Mouse (Mus musculus) thymus, postnatal 10 days (tissue): ENCODE data around the gene Sbf1.
A peak's percentile ranks its signal among the peaks of the same experiment; 100 is the strongest.

Source experiments
- DNase-seq, 2 experiments: peaks; one replicate each; pipeline ENCODE4 v3.0.0; 2021; ENCODE audit warnings: low spot score in 2 of 2

The Sbf1 gene

DNA sequence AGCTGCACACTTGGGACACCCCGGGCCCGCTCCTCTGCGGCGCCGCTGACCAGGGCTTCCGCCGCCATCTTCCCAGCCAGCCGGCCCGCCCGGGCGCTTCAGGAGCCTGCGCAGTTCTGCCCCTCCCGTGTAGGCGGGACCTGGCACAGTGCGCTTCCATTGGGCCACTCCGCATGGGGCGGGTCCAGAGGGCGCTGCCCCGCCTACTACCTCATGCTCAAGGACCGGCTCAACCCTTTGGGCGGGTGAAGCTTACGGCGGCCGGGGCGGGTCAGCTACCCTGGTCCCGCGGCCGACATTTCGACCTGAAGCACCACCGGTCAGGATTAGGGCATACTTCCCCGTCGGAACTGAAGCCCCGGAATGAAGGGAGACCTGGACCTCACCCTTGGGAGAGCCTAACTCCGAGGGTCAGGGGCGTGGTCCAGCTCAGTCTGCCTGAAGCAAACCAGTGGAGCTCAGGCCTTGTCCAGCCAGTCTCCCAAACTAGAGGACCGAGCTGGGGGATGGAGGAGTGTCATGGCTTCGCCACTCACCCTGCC is at the start of gene Sbf1:
Gene Sbf1, minus strand, starts transcription at position 122 of the 542 bp plus-strand sequence.
- peak; percentile 91 to 92 for DNase-seq

DNA sequence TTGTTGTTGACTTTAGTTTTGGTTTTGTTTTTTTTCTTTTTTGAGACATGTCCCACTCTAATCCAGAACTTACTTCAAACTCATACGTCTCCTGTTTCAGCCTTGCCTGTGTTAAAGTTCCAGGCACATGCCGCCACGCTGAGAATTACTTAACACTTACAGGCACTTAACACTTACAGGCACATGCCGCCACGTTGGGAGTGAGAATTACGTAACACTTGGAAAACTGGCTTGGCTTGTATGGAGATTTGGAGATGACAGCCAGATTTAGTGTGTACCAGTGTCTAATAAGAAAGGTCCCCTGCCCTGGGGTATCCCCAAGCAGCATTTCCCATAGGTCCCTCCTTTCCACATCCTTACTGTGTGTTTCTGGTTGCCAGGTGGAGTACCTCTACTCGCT is 47.9 kb upstream of the Sbf1 start:
- DNase-seq, result no peak

DNA sequence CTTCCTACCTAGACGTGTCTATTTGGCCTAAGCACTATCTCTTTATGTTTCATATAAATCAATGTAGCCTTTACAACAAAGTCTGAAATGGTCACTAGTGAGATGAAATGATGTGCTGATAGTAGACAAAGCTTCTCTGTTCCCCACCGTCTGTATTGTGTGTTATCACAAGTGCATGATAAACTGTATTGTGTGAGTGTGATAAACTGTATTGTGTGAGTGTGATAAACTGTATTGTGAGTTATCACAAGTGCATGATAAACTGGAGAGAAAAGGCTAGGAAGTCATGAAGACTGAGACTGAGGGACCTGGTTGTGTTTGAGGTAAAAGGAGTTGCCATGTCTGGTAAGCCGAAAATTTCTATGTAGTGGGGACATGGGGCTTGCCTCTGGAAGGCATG is 43.7 kb upstream of the Sbf1 start:
- no peak for DNase-seq

DNA sequence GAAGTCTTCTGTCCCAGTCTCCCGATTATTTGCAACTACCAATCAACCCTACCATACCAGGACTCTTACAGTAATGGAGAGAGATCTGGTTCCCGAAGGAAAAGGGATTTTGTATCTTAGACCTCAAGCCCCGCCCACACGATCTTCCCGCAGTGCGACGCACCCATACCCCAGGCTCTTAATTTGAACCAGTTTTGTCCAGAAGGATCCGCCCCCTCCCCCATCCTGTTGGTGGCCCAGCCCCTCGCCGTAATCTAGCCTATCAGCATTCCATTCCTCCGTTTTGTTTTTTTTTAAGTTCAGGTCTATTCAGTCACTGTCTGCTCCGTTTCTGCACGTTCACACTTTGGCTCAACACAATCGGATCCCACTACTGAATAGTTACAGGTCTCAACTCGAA is 41.3 kb upstream of the Sbf1 start:
- DNase-seq, result peak; percentile 73 to 78

DNA sequence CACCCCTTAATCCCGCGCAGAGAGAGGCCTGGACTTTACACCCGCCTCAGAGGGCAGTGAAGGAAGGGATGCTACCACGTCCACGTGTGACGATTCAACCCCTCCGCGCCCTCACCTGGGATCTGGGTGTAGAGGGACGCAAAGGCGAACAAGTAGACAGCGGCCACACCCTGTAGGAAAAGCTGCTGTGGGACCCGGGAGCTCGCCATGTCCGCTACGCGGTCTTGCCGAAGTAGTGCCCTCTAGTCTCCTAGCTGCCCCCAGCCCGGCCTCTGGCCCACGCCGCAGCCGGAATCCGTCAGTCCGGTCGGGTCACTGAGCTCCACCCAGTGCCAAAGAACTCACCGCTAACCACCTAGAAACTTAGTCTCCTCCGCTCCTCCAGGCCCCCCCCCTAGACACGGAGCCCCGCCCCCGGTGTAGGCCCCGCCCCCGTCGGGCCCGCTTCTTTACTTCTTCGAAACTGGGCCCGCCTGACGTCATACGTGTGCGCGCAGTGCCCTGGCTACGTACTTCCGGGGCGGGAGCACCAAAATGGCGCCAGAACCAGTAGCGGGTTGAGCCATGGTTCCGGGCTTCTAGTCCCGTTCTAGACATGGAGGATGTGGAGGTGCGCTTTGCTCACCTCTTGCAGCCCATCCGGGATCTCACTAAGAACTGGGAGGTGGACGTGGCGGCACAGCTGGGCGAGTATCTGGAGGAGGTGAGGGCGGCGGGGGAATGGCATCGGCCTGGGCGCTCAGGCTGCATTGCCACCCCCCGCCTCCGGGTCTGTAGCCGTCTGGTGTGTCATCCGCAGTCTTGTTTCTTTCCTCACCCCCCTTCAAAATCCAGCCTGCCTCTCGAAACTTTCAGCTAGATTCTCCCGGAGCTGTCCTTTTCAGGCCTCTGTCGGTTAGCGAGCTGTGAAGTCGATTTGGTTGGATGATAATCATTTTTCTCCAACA is 40.4 kb upstream of the Sbf1 start, which contains the start of the genes Lmf2 and Ncaph2:
Gene Lmf2, minus strand, starts transcription at position 419 of the 947 bp plus-strand sequence.
Gene Ncaph2, plus strand, starts transcription at position 479 of the 947 bp plus-strand sequence.
- DNase-seq, result peak; percentile 92 to 96

DNA sequence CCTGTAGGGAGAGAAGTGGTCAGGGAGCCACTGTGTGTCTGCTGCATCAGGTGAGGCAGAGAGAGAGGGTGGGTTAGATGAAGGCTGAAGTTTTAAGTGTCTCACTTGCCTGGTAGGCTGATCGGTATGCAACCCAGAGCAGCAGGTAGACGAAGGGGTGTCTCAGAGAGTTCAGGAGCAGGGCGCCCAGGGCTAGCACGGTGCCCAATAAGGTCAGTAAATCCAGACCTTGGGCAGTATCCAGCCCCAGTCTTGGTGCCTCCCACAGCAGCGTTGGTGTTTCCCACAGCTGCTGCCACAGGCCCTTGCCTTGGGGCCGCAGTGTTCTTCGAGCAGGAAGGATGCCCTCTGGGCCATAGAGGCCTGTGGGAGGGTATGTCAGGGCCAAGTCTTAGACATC is 39.3 kb upstream of the Sbf1 start:
- no peak for DNase-seq

DNA sequence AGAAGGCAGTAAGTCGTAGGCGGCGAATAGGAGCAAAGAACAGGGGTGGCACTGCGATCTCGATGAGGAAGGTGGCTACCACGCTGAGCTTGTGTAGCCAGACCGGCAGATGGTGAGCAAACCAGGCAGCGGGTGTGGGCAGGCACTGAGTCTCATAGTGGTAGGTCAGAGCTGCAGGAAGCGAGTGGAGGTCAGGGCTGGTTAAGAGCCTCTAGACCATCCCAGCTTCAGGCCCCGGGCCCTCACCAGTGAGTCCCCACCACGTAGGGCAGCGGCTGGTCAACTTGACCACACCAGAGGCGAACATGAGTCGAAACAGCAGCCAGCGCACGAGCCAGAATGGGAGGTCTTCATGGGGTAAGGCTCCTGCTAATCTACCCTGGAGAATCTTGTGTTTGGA is 38.7 kb upstream of the Sbf1 start:
- DNase-seq, result no peak

DNA sequence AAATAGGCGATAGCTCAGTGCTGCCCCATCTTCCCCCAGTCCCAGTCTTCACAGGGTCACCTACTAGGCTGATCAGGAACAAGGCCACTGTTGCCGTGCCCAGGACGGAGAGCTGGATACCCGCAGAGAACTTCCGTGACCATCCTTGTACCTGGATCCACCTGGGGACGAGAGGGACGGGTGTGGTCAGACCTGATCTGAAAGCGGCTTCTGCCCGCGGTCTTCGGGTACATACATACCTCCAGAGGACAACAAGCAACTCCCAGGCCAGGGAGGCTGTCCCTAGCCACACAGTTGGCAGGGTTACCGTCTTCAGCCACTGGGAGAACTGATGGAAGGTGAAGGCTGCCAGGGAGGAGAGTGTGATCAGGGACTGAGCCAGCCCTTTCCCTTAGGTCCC is 37.7 kb upstream of the Sbf1 start:
- DNase-seq, result no peak

DNA sequence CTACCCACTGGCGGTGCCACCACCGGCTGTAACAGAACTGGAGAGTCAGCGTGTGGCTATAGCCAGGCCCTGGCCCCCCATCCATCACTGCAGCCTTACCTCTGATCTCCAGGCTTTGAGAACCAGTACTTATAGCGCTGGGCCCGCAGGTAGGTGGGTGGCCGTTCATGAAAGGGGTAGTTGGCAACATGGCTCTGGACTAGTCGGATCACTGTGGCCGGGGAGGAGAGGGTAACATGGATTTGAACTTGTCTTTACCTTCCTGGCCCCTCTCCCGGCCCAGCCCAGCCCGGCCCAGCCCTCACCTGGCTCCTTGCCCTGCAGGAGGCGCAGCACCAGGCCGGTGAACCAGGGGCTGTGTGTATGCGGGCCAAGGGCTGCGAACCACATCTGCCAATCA is 36.9 kb upstream of the Sbf1 start:
- DNase-seq, result no peak

DNA sequence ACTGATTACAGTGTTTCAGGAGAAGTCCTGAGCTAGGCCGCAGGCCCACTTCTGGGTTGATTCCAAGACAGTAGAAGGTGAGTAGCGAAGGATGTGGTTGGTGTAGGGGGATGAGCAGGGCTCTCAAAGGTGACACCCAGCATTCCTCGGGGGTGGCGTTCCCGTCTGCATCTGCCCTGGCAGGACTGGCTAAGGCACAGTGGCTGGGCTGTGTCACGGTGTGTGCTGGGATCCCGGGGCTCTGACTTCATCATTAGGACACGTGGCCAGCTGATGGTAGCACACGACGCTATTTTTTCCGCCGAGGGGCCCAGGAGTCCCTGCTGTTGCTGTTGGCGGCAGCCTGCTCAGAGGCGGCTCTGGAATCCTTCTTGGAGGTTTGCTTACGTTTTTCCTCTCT is 36.2 kb upstream of the Sbf1 start:
- no peak for DNase-seq

DNA sequence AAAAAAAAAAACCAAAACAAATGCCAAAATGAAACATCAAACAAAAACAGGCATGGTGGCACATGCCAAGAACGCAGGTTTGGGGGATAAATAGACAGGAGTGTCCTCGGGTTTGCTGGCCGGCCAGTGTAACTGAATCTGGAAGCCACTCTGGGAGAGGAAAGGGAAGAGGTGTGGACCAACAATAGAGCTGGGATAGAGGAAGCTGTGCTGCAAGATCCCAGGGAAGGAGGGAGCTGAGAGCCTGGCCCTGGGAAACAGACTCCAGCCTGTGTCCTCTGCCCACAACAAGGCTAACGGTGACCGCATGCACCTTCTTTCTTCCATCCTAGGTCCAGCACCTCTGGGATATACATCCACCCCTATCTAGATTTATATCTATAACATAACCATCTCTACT is 35.3 kb upstream of the Sbf1 start:
- no peak for DNase-seq

DNA sequence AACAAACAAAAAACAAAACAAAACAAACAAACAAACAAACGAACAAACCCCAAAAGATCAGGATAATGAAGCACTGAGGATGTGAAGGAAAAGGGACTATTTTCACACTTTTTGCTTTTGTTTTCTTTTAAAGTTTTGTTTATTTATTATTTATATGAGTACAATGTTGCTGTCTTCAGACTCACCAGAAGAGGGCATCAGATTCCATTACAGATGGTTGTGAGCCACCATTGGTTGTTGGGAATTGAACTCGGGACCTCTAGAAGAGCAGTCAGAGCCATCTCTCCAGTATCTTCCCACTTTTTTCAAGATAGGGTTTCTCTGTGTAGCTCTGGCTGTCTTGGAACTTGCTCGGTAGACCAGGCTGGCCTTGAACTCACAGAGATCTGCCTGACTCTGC is 28.2 kb upstream of the Sbf1 start:
- DNase-seq, result no peak

DNA sequence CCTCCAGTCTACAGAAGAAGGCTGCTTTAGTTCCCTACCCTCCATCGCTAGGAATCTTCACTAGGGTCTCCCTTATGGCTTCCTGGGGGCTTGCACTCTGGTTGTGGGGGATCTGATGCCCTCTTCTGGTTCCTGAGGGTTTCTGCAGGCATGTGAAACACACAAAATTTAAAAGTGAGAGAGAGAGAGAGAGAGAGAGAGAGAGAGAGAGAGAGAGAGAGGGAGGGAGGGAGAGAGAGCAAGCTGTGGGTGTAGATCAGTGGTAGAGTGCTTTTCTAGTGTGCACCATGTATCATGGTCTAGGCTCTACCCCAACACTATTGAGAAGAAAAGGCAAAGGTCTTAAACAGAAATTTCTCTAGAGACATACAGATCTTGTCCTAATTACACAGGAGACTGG is 26.6 kb upstream of the Sbf1 start:
- no peak for DNase-seq

DNA sequence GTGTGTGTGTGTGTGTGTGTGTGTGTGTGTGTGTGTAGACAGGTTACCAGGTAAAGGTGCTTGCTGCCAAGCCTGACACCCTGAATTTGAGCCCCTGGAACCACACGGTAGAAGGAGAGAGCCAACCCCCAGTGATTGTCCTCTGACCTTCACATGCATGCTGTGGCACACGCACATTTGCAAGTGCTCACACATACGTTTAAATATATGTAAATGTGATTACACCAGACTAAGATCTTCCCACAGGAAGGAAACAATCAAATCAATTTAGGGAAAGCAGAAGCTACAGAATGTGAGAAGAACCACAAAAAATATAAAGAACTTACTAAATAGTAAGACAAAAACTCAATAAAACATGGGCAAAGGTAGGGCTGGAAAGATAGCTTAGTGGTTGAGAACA is 25.0 kb upstream of the Sbf1 start:
- no peak for DNase-seq

DNA sequence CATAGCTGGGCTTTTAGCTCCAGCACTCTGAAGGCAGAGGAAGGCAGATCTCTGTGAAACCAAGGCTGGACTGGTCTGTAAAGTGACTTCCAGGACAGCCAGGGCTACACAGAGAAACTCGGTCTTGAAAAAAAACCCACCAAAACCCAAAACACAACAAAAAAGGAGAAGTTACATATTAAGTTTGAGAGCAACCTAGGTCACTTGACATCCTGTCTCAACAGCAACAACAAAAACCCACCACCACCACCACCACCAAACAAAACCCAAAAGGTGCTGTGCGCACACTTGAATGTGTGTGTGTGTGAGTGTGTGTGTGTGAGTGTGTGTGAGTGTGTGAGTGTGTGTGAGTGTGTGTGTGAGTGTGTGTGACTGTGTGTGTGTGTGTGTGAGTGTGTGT is 24.6 kb upstream of the Sbf1 start:
- no peak for DNase-seq

DNA sequence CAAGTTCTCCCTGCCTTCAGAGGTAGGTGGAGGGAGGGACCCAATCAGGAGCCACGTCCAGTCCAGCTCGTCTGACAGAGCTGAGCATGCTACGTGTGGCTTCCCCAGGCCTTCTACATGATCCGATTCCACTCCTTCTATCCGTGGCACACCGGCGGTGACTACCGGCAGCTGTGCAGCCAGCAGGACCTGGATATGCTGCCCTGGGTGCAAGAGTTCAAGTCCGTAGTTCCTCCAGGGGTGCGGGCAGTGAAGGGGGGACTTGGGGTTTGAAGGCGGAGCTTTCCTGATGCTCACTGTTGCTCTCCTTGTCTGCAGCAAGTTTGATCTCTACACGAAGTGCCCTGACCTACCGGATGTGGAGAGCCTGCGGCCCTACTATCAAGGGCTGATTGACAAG is 21.3 kb upstream of the Sbf1 start:
- DNase-seq, result no peak

DNA sequence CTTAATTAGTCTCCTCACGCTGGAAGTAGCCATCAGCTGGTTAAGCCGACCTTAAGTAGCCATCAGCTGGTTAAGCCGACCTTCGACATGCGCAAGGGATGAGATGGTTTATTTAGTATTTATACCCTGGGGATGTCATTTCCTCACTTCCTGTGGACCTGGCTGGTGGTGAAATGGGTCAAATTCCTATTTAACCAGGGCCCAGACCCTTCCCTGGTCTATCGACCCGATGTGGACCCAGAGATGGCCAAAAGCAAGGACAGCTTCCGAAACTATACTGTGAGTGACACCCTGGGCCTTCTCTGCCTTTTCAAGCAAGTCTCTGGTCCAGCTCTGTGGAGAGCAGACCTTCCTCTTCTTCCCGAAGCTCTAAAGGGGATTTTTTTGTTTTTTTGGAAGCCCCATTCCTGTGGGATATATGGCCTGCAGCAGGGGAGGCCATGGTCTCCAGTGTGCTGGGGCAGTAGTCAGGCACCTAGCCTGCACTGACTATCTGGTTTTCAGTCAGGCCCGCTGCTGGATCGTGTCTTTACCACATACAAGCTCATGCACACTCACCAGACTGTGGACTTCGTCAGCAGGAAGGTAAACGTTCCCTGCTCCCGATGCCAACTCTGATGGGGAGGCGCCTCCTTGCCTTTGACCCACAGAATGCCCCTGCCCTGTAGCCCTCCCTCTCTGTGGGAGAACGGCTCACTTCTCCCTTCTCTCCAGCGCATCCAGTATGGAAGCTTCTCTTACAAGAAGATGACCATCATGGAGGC is 19.8 kb upstream of the Sbf1 start:
- DNase-seq, result no peak

DNA sequence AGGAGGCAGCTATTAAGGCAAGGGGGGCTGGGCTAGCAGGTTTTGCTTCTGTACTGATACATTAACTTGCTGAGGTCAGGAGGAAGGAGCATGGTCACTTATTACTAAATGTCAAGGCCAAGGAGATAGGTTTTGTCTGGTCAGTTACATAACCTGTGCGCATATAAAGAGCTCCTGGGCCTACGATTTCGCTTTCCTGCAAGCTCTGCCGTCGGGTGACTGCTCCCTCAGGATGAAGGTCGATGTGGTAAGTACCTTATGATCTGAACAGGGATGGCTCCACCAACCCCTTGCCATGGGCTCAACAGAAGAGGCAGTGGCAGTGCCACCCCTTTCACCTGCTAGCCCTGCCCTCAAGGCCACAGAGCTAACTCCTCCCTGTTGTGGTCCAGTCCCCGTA is 19.2 kb upstream of the Sbf1 start, which contains the start of gene Miox:
Gene Miox, plus strand, starts transcription at position 128 of the 400 bp plus-strand sequence.
- DNase-seq, result no peak

DNA sequence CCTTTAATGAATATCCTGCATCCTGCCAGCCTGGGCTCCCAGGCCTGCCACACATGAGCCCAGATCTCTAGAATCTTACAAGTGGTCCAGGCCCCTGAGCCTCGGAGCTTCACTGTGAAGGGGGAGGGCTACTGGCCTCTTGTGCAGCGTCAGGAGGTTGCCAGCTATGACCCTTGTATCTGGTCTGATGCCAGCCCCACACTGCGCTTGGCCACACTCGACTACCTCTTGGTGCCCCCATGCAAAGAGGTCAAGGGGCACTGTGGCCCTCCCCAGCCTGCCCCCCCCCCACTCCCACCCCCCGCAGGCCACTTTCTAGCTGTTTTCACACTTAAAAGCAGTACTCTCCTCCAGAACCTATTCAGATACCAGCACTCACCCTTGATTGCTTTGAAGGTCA is 11.3 kb upstream of the Sbf1 start:
- DNase-seq, result no peak

DNA sequence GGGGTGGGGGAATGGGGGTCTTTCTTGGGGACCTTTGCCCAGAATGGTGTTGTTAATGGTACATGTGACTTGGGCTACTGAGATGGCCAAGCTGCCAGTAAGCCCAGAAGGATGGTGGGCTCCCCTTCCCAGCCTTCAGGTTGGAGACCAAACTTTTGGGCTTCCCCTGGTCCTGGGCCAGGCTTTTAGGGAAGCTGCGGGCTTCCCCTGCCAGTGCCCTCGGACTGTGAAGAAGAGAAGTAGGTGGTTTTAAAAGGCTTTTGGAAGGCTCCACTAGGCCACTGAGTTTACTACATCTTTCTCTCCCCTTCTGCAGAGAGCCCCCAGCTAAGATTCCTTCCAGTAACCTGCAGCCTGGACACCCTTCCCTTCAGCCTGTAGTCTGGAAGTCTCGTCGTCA is 8.5 kb upstream of the Sbf1 start:
- no peak for DNase-seq

DNA sequence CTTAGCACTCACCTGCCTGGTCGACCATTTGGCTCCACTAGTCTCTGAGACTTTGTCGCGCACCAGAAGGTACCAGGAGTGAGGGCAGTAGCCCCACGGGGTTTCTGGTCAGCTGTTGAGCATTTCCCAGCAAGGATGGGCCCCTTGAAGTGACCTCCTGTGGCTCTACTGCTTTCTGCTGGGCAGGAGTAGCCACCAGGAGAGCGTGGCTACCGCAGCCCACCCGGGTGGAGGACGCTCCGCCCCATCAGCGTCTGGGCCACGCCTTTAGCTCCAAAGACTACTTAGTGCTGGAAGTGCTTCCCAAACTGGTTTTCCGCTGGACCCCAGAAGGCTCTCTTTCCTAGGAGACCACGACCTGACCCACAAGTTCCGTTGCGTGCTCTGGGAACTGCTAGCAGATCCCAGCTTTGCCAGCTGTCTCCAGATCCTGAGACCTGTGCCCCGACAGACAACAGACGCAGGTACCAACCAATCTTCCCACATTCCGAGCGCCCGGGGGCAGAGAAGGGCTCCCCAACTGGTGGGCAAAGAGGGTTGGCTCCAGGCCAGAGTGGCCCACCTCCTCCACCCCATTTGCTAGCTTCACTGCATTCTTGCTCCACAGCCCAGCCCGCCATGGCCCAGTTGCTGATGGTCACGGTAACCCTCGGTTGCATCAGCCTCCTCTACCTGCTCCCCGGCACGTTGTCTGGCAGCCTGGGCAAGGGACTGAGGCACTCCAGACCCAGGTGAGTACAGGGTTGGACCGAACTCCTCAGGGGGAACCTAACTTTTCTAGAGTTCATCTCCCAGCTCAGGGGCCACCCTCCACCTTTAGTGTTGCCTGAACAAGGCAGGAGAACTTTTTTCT is 7.8 kb upstream of the Sbf1 start, which contains the start of gene Adm2:
Gene Adm2, plus strand, starts transcription at position 51 of the 853 bp plus-strand sequence.
- DNase-seq, result no peak
